Mouse (Mus musculus) megakaryocyte, adult 5-6 weeks (primary cell): Measurements from ENCODE around the gene Fam209. TPM values are rescaled to one million over a fixed set of nuclear protein-coding genes. Genes with fewer than 3 reads are reported as not detected.

Experiments used
- ATAC-seq: 2 replicates; pipeline ENCODE4 v1.8.0; 2016; ENCODE audit warnings: mild to moderate bottlenecking, inconsistent platforms; ENCODE audit not compliant: poor library complexity, severe bottlenecking
- total RNA-seq, 2 experiments: library from RNA; stranded (forward) in 1 of 2; stranded (reverse) in 1 of 2; fragments of 153-499, 151-499 nt in 1 of 2; fragments of 221-1000, 200-1000 nt in 1 of 2; gene quantifications; 2 replicates each; pipeline versions ENCODE4 v1.2.3 to v1.2.4; 2015 to 2017

Fam209 gene
- total RNA-seq, 2 experiments from 2014 or later: 2.7 to 4.3 TPM

DNA sequence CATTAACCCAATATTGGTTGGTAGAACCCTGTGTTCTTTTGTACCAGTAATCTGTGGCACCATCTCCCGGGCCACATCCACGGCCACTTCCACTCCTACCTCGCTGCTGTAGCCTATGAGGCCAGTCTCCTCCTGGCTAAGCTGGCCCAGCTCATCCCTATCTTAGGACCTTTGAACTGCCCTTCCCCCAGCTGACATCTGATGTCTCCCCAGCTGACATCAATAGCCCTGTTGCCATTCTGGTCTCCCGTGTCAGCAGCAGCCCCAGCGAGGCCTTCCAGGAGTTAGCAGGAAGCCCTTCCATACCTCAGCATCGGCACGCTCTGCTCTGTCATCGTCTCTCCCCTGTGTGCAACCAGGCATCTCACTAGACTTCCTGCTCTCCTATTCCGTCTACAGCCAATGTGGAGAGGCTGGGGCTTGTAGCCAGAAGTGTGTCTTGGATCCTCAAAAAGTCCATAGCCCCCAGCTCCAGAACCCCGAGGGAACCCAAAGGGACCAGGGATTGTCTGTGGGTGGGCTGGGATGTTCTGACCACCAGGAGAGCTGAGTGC, 4.5 kb downstream of the Fam209 start:
- ATAC-seq: no peak

DNA sequence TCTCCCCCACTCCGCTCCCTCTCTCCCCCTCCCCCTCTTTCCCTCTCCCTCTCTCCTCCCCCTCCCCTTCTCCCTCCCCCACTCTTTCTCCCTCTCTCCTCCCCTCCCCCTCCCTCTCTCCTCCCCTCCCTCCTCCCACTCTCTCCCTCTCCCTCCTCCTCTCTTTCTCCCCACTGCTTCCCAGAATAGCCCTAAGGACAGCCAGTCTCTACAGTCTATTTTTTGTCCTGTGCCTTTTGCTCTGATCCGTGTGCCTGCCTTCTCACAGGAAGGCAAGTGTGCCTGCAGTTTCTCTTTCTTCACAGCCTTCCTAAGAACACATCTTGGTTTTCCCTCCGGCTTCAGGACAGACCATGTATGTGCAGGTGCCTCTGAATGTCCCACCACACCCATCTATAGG, 5.0 kb downstream of the Fam209 start:
- no peak for ATAC-seq

GRCm38 (mm10) chr2:172477860-172478259, 5.5 kb downstream of the Fam209 start:
- peak; percentile 68 for ATAC-seq

DNA sequence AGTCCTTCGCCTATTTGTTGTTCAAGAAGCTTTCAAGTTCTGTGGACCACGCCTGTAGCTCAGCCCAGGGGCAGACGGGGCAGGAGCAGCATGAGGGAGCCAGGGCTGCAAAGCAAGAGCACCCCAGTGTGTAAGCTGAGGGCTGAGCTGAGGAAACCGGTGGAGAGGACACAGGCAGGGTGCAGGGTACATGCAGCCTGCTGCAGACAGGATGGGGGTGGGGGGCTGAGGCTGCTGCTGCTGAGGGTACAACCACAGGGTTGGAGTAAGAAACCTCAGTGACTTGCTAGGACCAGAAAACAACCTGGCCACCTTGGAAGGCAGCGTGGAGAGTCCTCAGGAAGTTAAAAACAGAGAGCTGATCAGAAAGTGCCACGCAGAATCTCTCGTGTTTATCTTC, 8.0 kb downstream of the Fam209 start:
- ATAC-seq: no peak

DNA sequence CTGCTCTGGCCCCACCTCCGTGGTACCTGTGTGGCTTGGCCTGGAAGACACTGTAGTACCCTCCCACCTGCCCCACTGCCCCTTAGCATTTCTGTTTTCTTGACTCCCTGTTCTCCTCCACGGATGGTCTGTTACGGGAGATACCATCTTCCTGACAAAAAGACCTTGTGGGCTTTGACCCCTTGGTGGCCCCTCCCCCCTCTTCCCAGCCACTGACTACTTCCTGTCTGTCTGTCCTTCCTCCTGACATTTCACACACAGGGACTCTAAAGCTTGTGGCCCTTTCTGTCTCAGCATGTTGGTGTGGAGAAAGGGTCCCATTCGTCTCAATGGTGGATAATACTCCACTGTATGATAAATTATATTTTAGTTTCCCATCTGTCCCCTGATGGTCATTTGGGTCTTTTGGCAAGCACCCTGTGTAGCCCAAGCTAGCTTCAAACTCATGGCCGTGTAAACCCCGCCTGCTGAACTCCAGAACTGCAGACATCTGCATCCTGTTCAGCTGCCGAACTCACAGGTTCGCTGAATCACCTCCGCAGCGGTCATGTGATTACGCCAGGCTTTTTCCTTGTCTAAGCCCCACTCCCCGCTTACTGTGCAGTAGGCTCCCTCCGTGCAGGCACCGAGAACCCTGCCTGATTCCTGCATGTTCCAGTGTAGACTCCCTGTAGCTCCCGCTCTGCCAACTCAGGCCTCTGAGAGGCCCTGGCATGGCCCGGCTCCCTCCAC, 9.5 kb downstream of the Fam209 start:
- no peak for ATAC-seq

DNA sequence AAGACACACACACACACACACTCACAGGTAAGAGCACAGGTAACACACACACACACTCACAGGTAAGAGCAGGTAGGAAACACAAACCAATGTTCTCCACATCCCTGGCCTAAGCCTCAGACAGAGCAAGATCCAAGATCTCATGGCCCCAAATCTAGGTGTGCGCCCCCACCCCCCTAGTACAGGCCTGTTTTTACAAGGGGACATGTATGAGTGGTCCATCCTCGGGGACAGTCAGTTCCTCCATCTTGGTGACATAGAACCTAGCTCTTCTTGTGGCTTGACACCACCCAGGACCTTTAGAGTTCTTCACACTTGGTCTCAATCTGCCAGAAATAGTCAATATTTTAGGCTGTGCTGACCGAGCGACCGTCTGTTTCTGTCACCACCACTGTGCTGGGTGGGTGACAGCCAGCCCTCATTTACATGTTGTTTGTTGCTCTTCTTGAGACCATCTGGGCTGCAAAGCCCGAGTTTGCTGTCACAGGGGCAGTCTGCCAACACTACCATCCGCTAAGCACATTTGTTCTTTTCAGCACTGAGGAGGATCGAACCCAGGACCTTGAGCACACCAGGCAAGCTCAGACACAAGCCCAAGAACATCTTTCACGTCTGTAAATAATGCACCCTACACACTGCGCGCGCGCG, 11.6 kb downstream of the Fam209 start:
- no peak for ATAC-seq

DNA sequence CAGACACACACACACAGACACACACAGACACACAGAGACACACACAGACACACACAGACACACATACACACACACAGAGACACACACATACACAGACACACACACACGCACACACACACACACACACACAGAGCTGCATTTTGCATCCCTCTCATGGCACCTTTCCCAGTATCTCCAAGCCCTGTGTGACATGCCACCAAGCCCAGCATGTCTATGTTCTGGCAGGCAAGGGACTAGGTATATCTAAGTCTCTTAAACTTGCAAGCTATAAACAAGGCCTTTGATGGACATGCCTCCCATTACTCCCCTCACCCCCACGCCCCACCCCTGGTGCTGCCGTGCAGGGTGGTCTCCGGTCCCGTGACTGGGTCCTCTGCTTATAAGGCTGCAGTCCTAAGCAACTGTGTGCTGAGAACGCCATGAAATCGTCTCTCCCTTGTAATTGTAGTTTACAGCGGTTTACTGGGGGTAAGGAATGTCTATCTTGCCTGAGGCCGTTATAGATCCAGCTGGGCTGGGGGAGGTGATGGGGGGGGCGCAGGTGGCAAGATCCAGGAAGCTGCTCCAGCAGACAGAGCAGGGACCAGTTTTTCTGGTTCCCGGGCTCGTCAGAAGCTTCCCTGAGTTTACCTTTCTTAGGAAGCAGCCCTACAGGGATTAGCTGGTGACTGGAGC, 12.5 kb downstream of the Fam209 start:
- ATAC-seq: no peak

- ATAC-seq: no peak
These were observed 24.5 kb downstream of the Fam209 start for GRCm38 (mm10) chr2:172496736-172497345.

- no peak for ATAC-seq
These were observed 26.5 kb downstream of the Fam209 start for GRCm38 (mm10) chr2:172498823-172499222.

DNA sequence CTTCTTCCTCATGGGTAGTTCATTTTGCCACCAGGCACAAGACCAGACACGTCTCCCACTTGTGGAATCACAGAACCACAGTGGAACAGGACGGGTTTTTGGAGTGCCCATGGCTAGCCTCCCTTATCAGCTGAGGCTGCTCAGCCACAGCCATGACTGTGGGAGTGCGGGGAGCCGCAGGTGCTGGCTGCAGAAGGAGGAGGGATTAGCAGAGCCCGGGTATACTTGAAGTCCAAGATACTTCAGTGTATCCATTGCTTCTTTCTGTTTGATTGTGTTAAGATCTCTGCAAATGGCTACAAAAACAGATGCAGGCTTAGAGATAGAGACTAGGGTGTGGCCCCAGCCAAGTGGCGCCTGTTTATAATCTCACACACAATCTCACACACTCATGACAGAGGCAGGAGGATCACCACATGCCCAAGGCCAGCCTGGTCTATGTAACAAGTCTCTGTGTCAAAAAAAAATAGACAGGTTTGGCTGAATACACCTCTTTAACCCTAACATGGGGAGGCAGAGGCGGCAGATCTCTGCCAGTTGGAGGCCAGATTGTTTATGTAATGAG, 28.5 kb downstream of the Fam209 start:
- no peak for ATAC-seq

- peak; percentile 80 for ATAC-seq
These were observed 29.0 kb downstream of the Fam209 start for GRCm38 (mm10) chr2:172501341-172501740.

DNA sequence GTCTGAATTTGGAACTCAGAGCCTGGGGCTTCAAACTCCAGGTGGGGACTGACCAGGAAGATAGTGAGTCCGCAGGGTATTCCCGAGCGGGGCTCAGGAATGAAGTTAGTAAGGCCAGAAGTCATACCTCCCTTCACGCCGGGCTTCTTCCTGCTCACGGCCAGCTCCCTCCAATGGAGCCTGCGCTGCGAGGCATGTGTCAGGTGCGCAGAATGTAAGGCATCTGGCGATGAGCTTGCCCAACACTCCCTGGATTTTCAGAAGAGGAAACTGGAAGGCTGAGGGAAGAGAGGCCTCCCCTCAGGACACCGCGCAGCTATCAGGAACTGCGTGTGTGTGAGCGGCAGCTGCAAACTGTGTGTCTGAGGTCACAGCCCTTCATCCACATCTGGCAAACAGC, 29.8 kb downstream of the Fam209 start:
- ATAC-seq: no peak

- ATAC-seq: no peak
These were observed 33.8 kb downstream of the Fam209 start for GRCm38 (mm10) chr2:172506121-172506520.

DNA sequence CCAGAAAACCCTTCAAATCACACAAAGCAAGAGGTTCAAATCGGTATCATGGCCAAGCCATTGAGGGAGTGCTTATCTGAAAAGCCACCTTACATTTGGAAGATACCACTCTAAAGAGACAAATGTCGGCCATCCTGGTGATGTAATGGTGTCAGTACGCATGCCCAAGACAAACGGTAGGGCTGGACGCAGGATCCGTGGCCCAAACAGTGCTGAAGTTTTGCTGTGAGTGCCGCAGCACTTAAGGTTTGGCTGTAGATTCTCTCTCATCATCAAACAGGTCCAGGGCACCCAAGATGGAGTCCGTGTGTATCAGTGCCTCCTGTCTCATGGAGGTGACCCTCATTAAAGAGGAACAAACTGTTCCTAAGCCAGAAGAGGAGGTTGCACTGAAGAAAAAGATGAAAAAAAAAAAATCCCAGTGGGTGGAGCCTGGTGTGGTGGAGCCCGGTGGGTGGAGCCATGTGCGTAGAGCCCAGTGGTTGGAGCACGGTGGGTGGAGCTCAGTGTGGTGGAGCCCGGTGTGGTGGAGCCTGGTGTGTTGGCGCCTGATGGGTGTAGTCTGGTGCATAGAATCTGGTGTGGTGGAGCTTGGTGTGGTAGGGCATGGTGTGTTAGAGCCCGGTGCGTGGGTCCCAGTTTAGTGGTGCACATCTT, 37.9 kb downstream of the Fam209 start:
- ATAC-seq: no peak

- ATAC-seq: no peak
These were observed 38.6 kb downstream of the Fam209 start for GRCm38 (mm10) chr2:172510899-172511298.

DNA sequence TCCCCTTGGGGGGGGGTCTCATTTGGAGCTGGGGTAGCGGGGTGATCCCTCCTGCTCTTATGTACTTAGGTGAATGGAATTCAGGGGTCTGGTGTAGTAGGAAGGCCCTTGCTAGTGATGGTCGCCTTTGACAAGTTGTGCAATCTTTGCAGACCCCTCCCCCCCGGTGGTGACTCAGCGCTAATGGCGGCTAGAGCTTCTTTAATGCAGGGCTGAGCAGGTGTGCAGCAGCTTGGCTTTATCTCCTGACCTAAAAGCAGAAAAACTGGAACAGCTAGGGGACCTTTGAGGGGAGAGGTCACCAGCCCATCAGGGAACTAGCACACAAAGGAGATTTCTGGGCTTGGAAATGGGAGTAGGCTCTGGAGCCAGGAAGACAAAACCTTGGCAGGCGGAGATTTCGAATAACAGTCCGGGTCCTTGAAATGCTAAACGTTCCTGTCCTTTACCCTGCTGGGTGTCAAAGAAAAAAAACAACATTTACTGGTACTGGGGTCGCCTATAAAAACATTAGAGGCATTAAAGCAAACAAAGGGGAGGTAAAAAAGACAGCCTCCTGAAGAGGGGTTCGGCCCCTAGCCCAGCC, 44.2 kb downstream of the Fam209 start:
- ATAC-seq: no peak

- no peak for ATAC-seq
These were observed 48.5 kb downstream of the Fam209 start for GRCm38 (mm10) chr2:172520616-172521371.

GRCm38 (mm10) chr2:172522528-172522927, 50.2 kb downstream of the Fam209 start:
- no peak for ATAC-seq
